Mouse (Mus musculus) adrenal gland, postnatal 14 days (tissue): Measurements from ENCODE around the gene Gm13306. TPM values are rescaled to one million over a fixed set of nuclear protein-coding genes. Genes with fewer than 3 reads are reported as not detected.
"Not testable (repeated sequence)": the region's sequence is repeated elsewhere in the genome, so short reads cannot be mapped to it uniquely, and the experiment has no call there.

Source experiments
- DNase-seq: peaks from one replicate; pipeline ENCODE4 v3.0.0; 2021; ENCODE audit warnings: mixed read lengths
- long read RNA-seq, 2 experiments: library from polyadenylated mRNA; stranded (forward); transcript quantifications; one replicate each; pipeline ENCODE4 v2.0.0; 2021
- total RNA-seq: library from RNA; stranded (reverse); gene quantifications from 2 replicates; pipeline ENCODE4 v1.2.3, GENCODE M21; 2021

The Gm13306 gene
- total RNA-seq: 17.8 TPM in 1 of 2 replicates, not detected in the other
- long read RNA-seq, experiment 1, partial matches to known transcripts: 1 of 8 reads
- long read RNA-seq, experiment 1, other reads (novel, unspliced or antisense): 3 of 8 reads
- long read RNA-seq, experiment 2, transcript Gm13306-201 (3 exons, 418 nt): major isoform, 7 of 8 reads
- long read RNA-seq, experiment 2, partial matches to known transcripts: 1 of 8 reads
- long read RNA-seq, experiment 2, other reads (novel, unspliced or antisense): 0 of 8 reads

GRCm38 (mm10) chr4:42153136-42153535, at the start of gene Gm13306:
TSS of gene Gm13306 (plus strand) at chr4:42153436.
- not testable (repeated sequence) for DNase-seq

GRCm38 (mm10) chr4:42114517-42114916, 38.7 kb upstream of the Gm13306 start, which contains the start of gene Gm13304:
TSS of gene Gm13304 (plus strand) at chr4:42114817.
- not testable (repeated sequence) for DNase-seq

GRCm38 (mm10) chr4:42168503-42168902, 15.3 kb downstream of the Gm13306 start, which contains the start of gene Gm13305:
TSS of gene Gm13305 (minus strand) at chr4:42168603.
- DNase-seq: not testable (repeated sequence)

GRCm38 (mm10) chr4:42178243-42178642, 25.0 kb downstream of the Gm13306 start:
- not testable (repeated sequence) for DNase-seq

DNA sequence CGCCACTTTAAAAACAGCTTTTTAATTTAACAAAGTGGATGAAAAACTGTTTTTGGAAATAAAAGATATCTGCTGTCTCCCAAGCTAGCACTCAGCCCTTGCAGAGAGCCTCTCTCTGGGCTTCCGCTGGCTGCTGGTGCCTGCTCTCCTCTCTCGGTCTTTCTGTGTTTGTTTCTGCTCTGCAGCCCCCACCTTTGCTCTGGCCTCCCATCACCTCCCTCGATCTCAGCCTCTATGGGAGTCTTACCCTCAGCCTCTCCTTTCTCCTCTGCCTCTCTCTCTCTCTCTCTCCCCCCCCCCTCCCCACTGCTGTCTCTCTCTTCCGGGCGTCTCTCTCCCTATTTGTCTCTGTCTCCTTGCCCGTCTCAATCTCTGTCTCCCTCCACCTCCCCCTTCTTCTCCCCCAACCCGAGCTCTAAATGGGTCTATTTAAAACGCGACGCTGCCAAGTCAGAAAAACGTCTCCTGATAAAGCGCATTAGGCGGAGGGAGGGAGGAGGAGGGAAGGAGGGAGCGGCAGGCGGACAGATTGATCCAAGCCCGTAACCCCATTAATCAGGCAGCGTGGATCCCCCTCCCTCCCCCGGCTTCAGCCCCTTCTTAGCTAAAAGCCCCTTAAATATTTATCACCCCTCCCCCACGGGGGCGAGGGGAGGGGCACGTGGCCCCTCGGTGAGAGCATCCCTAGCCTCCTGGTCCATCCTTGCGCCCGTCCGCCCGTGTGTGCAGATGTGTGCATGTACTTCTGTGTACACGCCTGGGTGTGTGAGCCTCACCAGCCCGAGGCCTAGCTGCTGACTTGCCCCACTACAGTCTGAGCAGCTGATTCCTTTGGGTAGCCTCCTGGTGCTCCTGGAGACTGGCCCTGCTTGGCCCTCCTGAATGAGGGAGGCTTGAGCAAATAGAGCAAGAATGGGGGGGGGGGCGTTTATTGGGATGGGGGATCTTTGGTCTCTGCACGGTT, 30.3 kb downstream of the Gm13306 start:
- DNase-seq: not testable (repeated sequence)

GRCm38 (mm10) chr4:42184324-42184979, 31.2 kb downstream of the Gm13306 start:
- not testable (repeated sequence) for DNase-seq

GRCm38 (mm10) chr4:42184980-42185372, 31.7 kb downstream of the Gm13306 start:
- DNase-seq: not testable (repeated sequence)

Other genes starting within 250 kb of the Gm13306 start
- gene Gm21541, start 249.8 kb upstream of the Gm13306 start, total RNA-seq: not detected in 2 replicates
- gene Gm20878, start 211.9 kb upstream of the Gm13306 start, total RNA-seq: 4.2 and 4.8 TPM in 2 replicates
- 0.41 and 0.82 TPM in 2 replicates for gene Fam205a4, start 187.4 kb upstream of the Gm13306 start, total RNA-seq
- gene Gm21093, start 118.7 kb upstream of the Gm13306 start, total RNA-seq: not detected in 2 replicates
- gene Gm3893, start 62.2 kb upstream of the Gm13306 start, total RNA-seq: not detected in 2 replicates
- 2.2 and 17.7 TPM in 2 replicates for gene Gm13304, start 38.6 kb upstream of the Gm13306 start, total RNA-seq
- gene Gm13305, start 15.2 kb downstream of the Gm13306 start, total RNA-seq: 0.56 and 1.7 TPM in 2 replicates
- gene Gm10600, start 87.2 kb downstream of the Gm13306 start, total RNA-seq: 0.89 and 1.8 TPM in 2 replicates
- gene Ccl21b, start 102.3 kb downstream of the Gm13306 start, total RNA-seq: not detected in 2 replicates
- gene Gm21953, start 140.8 kb downstream of the Gm13306 start, total RNA-seq: not detected in 2 replicates
- gene Fam205a3, start 164.9 kb downstream of the Gm13306 start, total RNA-seq: not detected in 2 replicates